Mouse (Mus musculus) C2C12 (cell line): Measurements from ENCODE around the gene Sertad4.

ENCODE experiments used
- CTCF ChIP-seq: IDR thresholded peaks from one replicate; pipeline ENCODE4 v1.5.1; 2011; ENCODE audit not compliant: control insufficient read depth, insufficient read depth, insufficient read length
- FOSL1 ChIP-seq: IDR thresholded peaks from one replicate; pipeline ENCODE4 v1.8.0; 2011; ENCODE audit warnings: mild to moderate bottlenecking, low read length; ENCODE audit not compliant: poor library complexity, insufficient read depth, severe bottlenecking
- MAX ChIP-seq: IDR thresholded peaks from one replicate; pipeline ENCODE4 v1.6.1; 2011; ENCODE audit warnings: mild to moderate bottlenecking, control low read depth
- MYOG ChIP-seq: IDR thresholded peaks from one replicate; pipeline ENCODE4 v1.6.1; 2011; ENCODE audit not compliant: control insufficient read depth, insufficient read length; ENCODE audit errors: extremely low read depth
- USF1 ChIP-seq: IDR thresholded peaks from one replicate; pipeline ENCODE4 v1.6.1; 2011; ENCODE audit warnings: low read depth, mild to moderate bottlenecking, control low read depth, moderate library complexity

- TF ChIP-seq MAX, result no peak
- no peak for TF ChIP-seq CTCF
- TF ChIP-seq MYOG, result no peak
- TF ChIP-seq USF1, result no peak
- TF ChIP-seq FOSL1, result no peak
Measured at GRCm38 (mm10) chr1:192814700-192815099, 40.9 kb downstream of the Sertad4 start.
